Mouse (Mus musculus) heart, postnatal 0 days (tissue): ENCODE measurements around the gene Cux1.

Experiments
- CTCF ChIP-seq: IDR thresholded peaks from 2 replicates; pipeline ENCODE4 v1.5.1; 2016; ENCODE audit warnings: antibody characterized with exemption, control low read depth, low read depth
- EP300 ChIP-seq: IDR thresholded peaks from 2 replicates; pipeline ENCODE4 v1.6.1; 2016; ENCODE audit warnings: antibody characterized with exemption, low read depth

DNA sequence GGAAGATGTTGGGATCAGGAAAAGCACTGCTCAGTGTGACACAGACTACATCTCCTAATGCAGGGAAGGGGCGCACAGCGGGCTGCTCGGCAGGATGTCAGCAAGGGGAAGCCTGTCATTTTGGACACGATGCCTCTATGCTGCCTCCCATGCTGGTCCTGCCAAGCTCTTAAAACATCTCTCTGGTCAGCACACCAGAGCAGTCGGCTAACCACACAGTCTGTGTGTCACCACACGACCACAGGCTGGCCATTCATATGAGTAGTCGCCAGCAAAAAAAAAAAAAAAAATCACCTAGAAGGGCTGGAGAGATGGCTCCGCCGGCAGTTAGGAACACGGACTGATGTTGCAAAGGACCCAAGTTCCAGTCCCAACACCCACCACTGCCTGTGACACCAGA lies 10.9 kb upstream of the Cux1 start:
- no peak for TF ChIP-seq CTCF
- no peak for TF ChIP-seq EP300
